Mouse (Mus musculus): Measurements from ENCODE around the gene Gm3095. TPM values are rescaled to one million over a fixed set of nuclear protein-coding genes. Genes with fewer than 3 reads are reported as not detected.
"Not testable (repeated sequence)": the region's sequence is repeated elsewhere in the genome, so short reads cannot be mapped to it uniquely, and the experiment has no call there.

The Gm3095 gene
- 0.28 TPM in 1 of 2 replicates, not detected in the other for polyA plus RNA-seq (2012; rRNA removed)

DNA sequence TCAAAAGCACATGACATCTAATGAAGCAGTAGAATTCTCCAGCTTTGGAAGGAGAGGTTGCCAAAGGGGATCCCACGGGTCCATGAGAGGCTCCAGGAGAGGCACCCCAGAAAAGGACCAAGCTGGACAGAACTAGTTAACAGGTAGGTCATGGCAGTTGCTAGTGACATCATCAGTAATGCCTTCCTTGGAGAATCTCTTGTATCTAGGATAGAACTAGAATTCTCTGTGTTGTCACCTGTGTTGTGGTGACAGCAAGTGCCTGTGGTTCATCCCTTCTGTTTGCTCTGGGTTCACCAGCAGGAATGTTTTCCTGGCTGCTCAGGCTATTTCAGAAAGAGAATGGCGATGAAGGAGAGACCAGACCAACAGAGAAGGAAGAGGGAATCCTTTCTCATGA lies at the start of gene Gm3095:
Gm3095 (plus strand) TSS at position 301 of the 400 bp plus-strand sequence.
- not testable (repeated sequence) for H3K36me3 ChIP-seq (ENCODE audit: control insufficient read depth, insufficient read depth, low read length); H3K27me3 ChIP-seq (ENCODE audit: control insufficient read depth, insufficient read depth, low read length); H3K4me3 ChIP-seq (ENCODE audit: control insufficient read depth, insufficient read depth, low read length); H3K27ac ChIP-seq (ENCODE audit: control insufficient read depth, insufficient read depth, low read length); DNase-seq; H3K4me1 ChIP-seq (replicated peaks; ENCODE audit: control insufficient read depth, insufficient read depth, low read length)
- WGBS = no CpG with 5 or more reads among the region's 2 CpGs

DNA sequence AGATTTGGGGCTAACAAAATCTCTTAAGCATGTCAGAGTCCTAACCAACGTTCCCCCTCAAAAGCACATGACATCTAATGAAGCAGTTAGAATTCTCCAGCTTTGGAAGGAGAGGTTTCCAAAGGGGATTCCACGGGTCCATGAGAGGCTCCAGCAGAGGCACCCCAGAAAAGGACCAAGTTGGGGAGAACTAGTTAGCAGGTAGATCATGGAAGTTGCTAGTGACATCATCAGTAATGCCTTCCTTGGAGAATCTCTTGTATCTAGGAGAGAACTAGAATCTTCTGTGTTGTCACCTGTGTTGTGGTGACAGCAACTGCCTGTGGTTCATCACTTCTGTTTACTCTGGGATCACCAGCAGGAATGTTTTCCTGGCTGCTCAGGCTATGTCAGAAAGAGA lies 31.9 kb upstream of the Gm3095 start, which contains the start of gene Gm3029:
Gm3029 (plus strand) TSS at position 301 of the 400 bp plus-strand sequence.
- not testable (repeated sequence) for DNase-seq; H3K4me1 ChIP-seq (replicated peaks; ENCODE audit: control insufficient read depth, insufficient read depth, low read length); H3K36me3 ChIP-seq (ENCODE audit: control insufficient read depth, insufficient read depth, low read length); H3K27ac ChIP-seq (ENCODE audit: control insufficient read depth, insufficient read depth, low read length); H3K4me3 ChIP-seq (ENCODE audit: control insufficient read depth, insufficient read depth, low read length); H3K27me3 ChIP-seq (ENCODE audit: control insufficient read depth, insufficient read depth, low read length)
- WGBS = 81% methylated on average over 2 of the region's 2 CpGs

DNA sequence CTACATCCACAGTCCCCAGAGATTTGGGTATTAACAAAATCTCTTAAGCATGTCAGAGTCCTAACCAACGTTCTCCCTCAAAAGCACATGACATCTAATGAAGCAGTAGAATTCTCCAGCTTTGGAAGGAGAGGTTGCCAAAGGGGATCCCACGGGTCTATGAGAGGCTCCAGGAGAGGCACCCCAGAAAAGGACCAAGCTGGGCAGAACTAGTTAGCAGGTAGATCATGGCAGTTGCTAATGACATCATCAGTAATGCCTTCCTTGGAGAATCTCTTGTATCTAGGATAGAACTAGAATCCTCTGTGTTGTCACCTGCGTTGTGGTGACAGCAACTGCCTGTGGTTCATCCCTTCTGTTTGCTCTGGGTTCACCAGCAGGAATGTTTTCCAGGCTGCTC lies 34.7 kb downstream of the Gm3095 start, which contains the start of gene Gm3099:
Gm3099 (plus strand) TSS at position 301 of the 400 bp plus-strand sequence.
- H3K27me3 ChIP-seq (ENCODE audit: control insufficient read depth, insufficient read depth, low read length); H3K4me1 ChIP-seq (replicated peaks; ENCODE audit: control insufficient read depth, insufficient read depth, low read length); H3K27ac ChIP-seq (ENCODE audit: control insufficient read depth, insufficient read depth, low read length); H3K36me3 ChIP-seq (ENCODE audit: control insufficient read depth, insufficient read depth, low read length); DNase-seq; H3K4me3 ChIP-seq (ENCODE audit: control insufficient read depth, insufficient read depth, low read length): not testable (repeated sequence)
- WGBS = 87% methylated on average over 2 of the region's 3 CpGs

Other genes with a start within 250 kb of the Gm3095 start
- gene Gm3002, start 153.5 kb upstream of the Gm3095 start, polyA plus RNA-seq (2012; rRNA removed) = 0.13 TPM in 1 of 2 replicates, not detected in the other
- gene Gm3033, start 117.3 kb upstream of the Gm3095 start, polyA plus RNA-seq (2012; rRNA removed) = 0.17 TPM in 1 of 2 replicates, not detected in the other
- not detected in 2 replicates for gene Gm2916, start 79.4 kb upstream of the Gm3095 start, polyA plus RNA-seq (2012; rRNA removed)
- not detected in 2 replicates for gene Gm3029, start 31.8 kb upstream of the Gm3095 start, polyA plus RNA-seq (2012; rRNA removed)
- not detected in 2 replicates for gene Gm3099, start 34.8 kb downstream of the Gm3095 start, polyA plus RNA-seq (2012; rRNA removed)
- 0.09 TPM in 2 replicates for gene Gm5796, start 60.4 kb downstream of the Gm3095 start, polyA plus RNA-seq (2012; rRNA removed)
- gene Gm3115, start 120.6 kb downstream of the Gm3095 start, polyA plus RNA-seq (2012; rRNA removed) = not detected in 2 replicates
- gene Gm8108, start 147.0 kb downstream of the Gm3095 start, polyA plus RNA-seq (2012; rRNA removed) = 0.59 TPM in 1 of 2 replicates, not detected in the other
- gene Gm3127, start 201.5 kb downstream of the Gm3095 start, polyA plus RNA-seq (2012; rRNA removed) = not detected in 2 replicates
- gene Gm2974, start 219.0 kb downstream of the Gm3095 start, polyA plus RNA-seq (2012; rRNA removed) = 0.12 TPM in 1 of 2 replicates, not detected in the other

All from thymus, adult 2 months (tissue).